Mouse (Mus musculus) kidney, postnatal 4 days (tissue): ENCODE measurements around the gene Kcna2.

Experiments
- DNase-seq, 2 experiments: peaks; one replicate each; pipeline ENCODE4 v3.0.0; 2021; ENCODE audit warnings: mixed read lengths in 2 of 2

Gene Kcna2

DNA sequence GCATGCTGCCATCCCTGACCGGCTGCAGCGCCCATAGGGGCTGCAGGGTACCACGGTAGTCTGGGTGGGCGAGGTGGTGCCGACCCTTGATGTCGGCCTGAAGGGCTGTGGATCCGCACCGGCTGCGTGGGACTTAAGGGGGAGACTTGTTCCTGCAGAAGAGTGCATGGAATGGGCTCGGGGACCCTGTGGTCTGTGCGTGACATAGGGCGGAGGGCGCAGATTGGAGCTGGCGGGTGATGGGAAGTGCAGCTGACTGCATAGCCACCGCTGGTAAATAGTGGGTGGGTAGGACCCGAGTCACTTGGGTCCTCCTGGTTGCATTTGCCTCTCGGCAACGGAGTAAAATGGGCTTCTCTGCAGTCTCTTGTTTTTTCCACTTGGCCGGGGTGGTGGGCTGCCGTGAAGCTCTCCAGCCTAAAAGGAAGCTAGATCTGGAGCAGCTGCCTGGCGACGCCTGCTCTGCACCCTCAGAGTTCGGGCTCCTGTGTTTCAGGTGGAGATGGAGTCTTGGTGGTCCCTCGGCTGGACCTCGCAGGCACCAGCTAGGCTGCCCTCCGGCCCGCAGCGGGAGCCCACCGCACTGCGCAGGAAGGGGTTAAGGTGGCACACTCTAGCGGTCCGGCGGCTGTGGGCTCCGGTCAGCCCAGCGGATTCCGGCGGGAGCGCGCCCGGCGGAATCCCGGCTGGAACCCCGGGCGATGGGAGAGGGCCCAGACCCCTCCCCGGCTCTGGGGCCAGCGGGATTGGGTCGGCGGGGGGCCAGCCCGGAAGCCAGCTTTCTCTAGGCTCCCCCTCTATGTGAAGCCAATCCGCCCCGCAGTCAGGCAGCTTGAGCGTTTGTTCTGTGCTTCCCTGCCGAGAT is 1.1 kb downstream of the Kcna2 start:
- DNase-seq, result peak; percentile 36 to 49

DNA sequence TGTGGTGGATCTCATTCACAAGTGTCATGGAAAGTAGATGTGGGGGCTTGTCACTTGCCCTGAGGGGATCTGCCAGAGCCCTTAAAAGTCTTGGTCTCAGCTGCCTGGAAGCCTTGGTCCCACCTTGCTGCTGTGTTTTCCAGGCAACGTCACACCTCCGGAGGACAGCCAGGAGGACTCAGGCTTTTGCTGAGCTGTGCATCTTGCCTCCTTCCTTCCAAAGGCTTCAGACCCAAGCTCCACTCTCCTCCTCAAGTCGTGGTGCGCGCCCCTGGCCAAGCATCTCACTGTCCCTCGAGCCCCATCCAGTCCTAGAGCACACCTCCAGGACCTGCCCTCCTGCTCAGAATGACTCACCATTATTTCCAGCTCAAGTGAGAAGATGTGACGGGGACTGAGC is 2.1 kb downstream of the Kcna2 start:
- no peak for DNase-seq

DNA sequence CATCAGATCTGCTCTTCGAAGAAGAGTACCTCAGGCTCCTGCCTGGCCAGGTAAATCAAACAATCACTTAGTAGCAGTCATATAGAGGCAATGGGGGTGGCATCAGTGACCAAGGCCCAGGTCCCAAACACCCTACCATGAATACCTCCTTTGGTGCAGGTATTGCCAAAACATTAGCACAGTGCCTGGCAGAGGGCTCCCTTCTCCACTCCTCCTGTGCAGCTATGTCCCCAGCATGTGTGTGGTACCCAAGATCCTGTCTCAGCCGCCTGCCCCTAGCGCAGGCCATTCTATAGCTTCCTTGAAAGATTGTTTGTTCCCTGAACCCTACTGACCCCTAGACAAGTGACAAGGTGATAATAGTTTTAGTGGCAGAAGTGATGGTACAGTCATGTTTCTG is 2.5 kb downstream of the Kcna2 start:
- DNase-seq, result no peak

DNA sequence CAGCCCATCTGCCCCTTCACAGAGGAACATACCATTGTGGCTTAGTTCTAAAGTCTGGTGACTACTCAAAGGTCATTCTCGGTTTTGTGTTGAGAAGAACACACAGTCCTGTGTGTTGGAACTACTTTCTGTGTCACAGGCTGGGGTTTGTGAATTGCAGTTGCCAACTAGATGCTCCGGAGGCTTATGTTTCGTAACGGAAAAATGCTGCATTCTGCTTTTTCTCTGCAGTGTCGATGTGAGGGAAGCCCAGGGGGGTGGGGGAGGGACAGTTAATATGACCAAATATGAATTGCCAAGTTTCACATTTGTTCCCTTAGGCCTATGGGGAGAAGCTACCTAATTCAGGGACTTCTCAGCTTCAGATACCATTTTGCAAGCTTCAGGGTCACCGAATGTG is 5.0 kb downstream of the Kcna2 start:
- DNase-seq, result no peak

- DNase-seq, result no peak
Measured at GRCm38 (mm10) chr3:107112498-107112897, 11.6 kb downstream of the Kcna2 start.

GRCm38 (mm10) chr3:107112932-107113659 is 12.2 kb downstream of the Kcna2 start:
- DNase-seq, result no peak

DNA sequence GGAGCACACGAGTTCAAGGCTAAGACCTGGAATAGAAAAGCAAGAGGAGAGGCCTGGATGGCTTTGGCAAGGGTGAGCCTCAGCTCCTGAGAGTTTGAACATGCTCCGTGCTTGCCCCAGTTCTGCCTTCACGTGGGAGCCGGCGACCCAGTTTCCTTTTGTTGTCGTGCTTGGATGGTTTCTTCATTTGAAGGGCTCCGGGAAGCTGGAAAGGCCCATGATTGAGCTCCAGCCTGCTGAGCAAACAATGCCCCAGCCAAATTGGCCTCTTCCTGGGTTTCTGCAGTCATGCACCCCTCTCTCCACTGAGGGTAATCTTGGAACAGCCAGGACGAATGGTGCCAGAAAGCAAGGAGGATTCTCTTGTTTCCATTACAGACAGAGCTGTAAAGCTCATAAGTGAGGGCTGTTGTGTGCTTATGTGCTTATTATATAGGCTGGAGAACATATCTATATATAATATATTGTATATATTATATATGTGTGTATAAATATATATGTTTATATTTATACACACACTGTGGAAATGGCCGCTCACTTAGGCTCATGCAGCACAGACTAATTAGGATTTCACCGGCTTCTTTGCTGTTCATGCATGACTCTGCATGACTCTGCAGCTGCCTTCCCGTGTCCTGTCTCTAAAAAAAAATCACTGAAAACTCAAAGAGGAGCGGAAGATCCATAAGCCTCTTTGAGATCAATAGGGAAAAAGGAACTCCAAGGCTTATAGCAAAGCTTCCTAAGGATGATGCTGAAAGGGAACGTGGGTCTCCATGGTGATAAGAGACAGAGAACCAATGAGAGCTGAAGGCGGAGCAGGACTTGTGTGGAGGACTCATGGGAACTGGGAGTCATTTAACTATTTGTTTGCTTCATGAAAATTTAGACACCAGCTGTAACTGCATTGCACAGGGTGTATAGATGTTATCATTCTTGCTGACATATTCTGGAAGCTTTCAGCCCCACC is 13.1 kb downstream of the Kcna2 start:
- DNase-seq, result peak in 1 of 2 experiments; percentile 33

GRCm38 (mm10) chr3:107114941-107115340 is 14.0 kb downstream of the Kcna2 start:
- no peak for DNase-seq

GRCm38 (mm10) chr3:107115746-107116145 is 14.8 kb downstream of the Kcna2 start:
- no peak for DNase-seq

- DNase-seq, result no peak
Measured at GRCm38 (mm10) chr3:107119864-107120564, 19.1 kb downstream of the Kcna2 start.

GRCm38 (mm10) chr3:107122306-107122705 is 21.4 kb downstream of the Kcna2 start:
- DNase-seq, result no peak

GRCm38 (mm10) chr3:107127667-107128066 is 26.7 kb downstream of the Kcna2 start:
- no peak for DNase-seq

DNA sequence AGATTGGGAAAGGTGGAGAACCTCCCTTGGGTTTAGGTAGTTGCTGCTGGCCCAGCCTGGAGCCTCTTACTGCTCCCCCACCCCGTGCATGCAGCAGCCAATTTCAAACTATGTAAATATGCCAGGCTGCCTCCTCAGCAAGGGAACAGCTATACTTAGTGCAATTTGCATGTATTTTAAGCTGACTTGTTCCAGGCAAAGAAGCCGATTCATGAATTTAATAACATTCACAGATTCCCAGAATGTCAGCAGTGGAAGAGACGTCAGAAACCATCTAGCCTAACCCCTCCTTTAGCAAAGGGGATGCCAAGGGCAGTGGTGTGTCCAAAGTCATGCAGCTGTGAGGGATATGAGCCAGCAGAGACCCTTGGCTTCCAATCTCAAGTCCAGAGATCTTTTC is 27.5 kb downstream of the Kcna2 start:
- DNase-seq, result no peak

GRCm38 (mm10) chr3:107129251-107129650 is 28.3 kb downstream of the Kcna2 start:
- DNase-seq, result no peak

- peak; percentile 18 to 31 for DNase-seq
Measured at GRCm38 (mm10) chr3:107130661-107131326, 29.8 kb downstream of the Kcna2 start.

GRCm38 (mm10) chr3:107131846-107132245 is 30.9 kb downstream of the Kcna2 start:
- no peak for DNase-seq

DNA sequence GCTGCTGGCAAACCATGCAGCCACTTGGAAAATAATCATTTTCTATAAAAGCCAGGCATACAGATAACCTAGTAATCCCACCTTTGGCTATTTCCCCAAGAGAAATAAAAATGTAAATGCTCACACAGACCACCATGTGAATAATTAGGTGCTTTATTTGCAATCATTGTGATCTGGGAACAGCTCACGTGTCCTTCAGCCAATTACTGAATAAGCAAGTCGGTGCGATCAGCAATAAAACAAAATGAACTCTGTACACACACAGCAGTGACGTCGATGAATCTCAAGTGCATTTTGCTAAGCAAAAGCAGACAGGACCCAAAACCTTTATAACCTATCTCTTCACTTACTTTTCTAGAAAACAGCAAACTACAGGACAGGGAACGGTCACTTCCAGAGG is 31.7 kb downstream of the Kcna2 start:
- no peak for DNase-seq

- DNase-seq, result no peak
Measured at GRCm38 (mm10) chr3:107134457-107134856, 33.5 kb downstream of the Kcna2 start.

- no peak for DNase-seq
Measured at GRCm38 (mm10) chr3:107147126-107147525, 46.2 kb downstream of the Kcna2 start.

DNA sequence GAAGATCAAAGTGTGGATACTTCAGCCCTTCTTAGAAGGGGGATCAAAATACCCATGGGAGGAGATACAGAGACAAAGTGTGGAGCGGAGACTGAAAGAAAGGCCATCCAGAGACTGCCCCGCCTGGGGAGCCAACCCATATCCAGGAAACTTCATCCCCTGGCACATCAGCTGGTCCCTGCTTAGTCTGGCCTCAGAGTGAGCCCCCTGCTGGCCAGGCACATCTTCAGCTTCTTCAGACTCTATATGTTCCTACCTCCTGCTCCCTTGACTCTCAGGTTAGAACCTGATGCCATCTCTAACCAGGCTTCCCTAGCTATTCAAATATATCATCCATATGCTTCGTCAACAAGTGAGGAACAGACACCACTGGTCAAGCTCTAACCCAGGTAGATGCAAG is 48.1 kb downstream of the Kcna2 start:
- peak; percentile 64 to 71 for DNase-seq

DNA sequence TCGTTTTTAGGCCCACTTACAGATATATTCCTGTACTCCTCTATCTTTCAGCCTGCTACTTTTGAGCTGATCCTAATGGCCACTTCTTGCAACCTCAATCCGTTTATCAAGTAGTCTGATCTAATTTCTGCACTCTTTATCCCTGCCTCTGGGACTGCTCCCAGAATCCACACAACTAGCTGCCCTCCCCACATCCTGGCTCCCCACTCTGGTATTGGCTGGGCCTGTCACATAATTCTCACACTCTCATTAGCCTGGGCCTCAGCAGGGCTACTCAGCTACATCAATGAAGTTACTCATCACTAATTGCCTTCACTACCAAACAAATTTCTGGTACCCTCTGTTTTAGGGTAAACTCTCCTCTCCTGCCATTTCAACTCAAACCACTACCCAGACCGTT is 49.5 kb downstream of the Kcna2 start:
- no peak for DNase-seq
